Mouse (Mus musculus): ENCODE data around the gene Thap2.

- TF ChIP-seq POLR2A (IDR thresholded peaks at IDR 0.05; ENCODE audit: extremely low read depth, insufficient read depth, low read length) (no peak; the same call in 1 of the 2 replicates), CTCF (IDR thresholded peaks at IDR 0.05; ENCODE audit: extremely low read depth, insufficient read depth, low read length) (no peak)
Measured at GRCm38 (mm10) chr10:115383644-115384220, 511 bp downstream of the Thap2 start.

All from cortical plate, adult 2 months (tissue).